Mouse (Mus musculus) kidney, postnatal 0 days (tissue): ENCODE results near the gene Hspb9. TPM values are rescaled to one million over a fixed set of nuclear protein-coding genes. Genes with fewer than 3 reads are reported as not detected.
A peak's percentile ranks its signal among the peaks of the same experiment; 100 is the strongest.

Experiments used
- ATAC-seq: fragments of 200-750 bp; cut with Nextera tagmentation; replicated peaks from 2 replicates; pipeline ENCODE4 v1.8.0; 2017; ENCODE audit warnings: low read depth, moderate number of reproducible peaks, moderate TSS enrichment, moderate library complexity; ENCODE audit not compliant: low FRiP score
- DNase-seq: peaks from one replicate; pipeline ENCODE4 v3.0.0-alpha.2; 2016; ENCODE audit warnings: low spot score
- H3K27ac ChIP-seq: fragments of 300-500 bp; sonication (generic); 2 replicates; pipeline ENCODE4 v1.5.1; 2014; ENCODE audit warnings: mild to moderate bottlenecking
- H3K27me3 ChIP-seq: fragments of 300-500 bp; sonication (generic); 2 replicates; pipeline ENCODE4 v1.6.1; 2014; ENCODE audit warnings: low read length, mixed read lengths; ENCODE audit not compliant: insufficient read depth
- H3K36me3 ChIP-seq: fragments of 300-500 bp; sonication (generic); 2 replicates; pipeline ENCODE4 v1.6.1; 2014; ENCODE audit warnings: low read length, mixed read lengths; ENCODE audit not compliant: insufficient read depth
- H3K4me1 ChIP-seq: fragments of 300-500 bp; sonication (generic); replicated peaks from 2 replicates; pipeline ENCODE4 v1.6.1; 2014; ENCODE audit warnings: antibody characterized with exemption, low read length, mixed read lengths; ENCODE audit not compliant: insufficient read depth
- H3K4me2 ChIP-seq: fragments of 300-500 bp; sonication (generic); 2 replicates; pipeline ENCODE4 v1.6.1; 2014; ENCODE audit warnings: mild to moderate bottlenecking, low read length, moderate library complexity, mixed read lengths
- H3K4me3 ChIP-seq: fragments of 300-500 bp; sonication (generic); replicated peaks from 2 replicates; pipeline ENCODE4 v1.5.1; 2014; ENCODE audit warnings: low read depth, low read length
- H3K9ac ChIP-seq: fragments of 300-500 bp; sonication (generic); 2 replicates; pipeline ENCODE4 v1.6.1; 2014; ENCODE audit warnings: low read depth, low read length
- H3K9me3 ChIP-seq: fragments of 300-500 bp; sonication (generic); replicated peaks from 2 replicates; pipeline ENCODE4 v1.6.1; 2016; ENCODE audit warnings: low read length, inconsistent platforms, mixed read lengths
- CTCF ChIP-seq: IDR thresholded peaks from 2 replicates; pipeline ENCODE4 v1.5.1; 2016; ENCODE audit warnings: antibody characterized with exemption, low read depth, mild to moderate bottlenecking, moderate library complexity
- WGBS: fragments of 180-500 bp; shearing (Covaris S2); extraction: QIAGEN DNeasy Blood & Tissue Kit; methylation state at CpG from one replicate; pipeline ENCODE4 v1.1.7; 2014; 5-methylcytosine and 5-hydroxymethylcytosine counted together
- polyA plus RNA-seq: library from polyadenylated mRNA; unstranded; fragments of >200 nt; fragmentation: Nextera tagmentation; extraction: Ambion mirVana; gene quantifications from 2 replicates; pipeline ENCODE4 v1.2.1, GENCODE M21; 2015

Gene Hspb9
- polyA plus RNA-seq, 1 experiment from 2014 or later = 0.37 TPM

DNA sequence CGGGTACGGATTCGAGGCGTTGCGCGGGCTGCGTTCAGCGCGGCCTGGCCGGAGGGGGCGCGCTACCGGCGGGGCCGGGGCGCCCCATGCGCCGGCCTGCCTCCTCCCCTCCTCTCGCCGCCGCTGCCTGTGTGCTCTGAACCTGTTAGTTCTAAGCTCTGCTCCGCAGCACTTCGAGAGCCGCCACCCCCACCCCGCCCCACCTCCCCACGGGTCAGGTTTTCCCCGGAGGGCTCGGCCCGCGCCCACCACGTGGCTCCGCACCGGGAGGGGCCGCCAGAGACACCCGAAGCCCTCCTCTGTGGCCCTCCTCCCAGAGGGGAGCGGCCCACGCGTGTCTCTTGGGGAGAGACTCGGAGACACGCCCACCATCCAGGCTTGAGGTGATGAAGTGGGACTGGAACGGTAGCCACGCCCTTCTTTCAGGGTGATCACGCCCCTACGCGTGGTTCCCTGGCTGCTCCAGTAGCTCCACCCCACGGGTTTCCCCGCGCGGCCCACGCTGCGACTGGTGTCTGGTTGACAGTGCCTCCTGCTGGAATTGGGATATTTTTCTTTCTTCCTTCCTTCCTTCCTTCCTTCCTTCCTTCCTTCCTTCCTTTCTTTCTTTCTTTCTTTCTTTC is 46.1 kb downstream of the Hspb9 start, which contains the start of gene Kcnh4:
Gene Kcnh4 (minus strand): TSS at position 332 of the 623 bp plus-strand sequence.
- peak; percentile 37 for DNase-seq
- 2% methylated on average over 40 of the region's 51 CpGs for WGBS
- ATAC-seq = no peak; the same call in 1 of the 2 replicates
- Histone ChIP-seq H3K9me3 (no peaks in the 10 kb centered on the region), H3K4me2 (peak within 1 kb of the TSS; percentile 48), H3K27ac (no peak within 1 kb of the TSS), H3K4me1 (peaks cover 7% of the 10 kb centered on the region; the same call in 1 of the 2 replicates), H3K9ac (no peak within 1 kb of the TSS), H3K36me3 (no peaks in the 10 kb centered on the region), H3K4me3 (peak within 1 kb of the TSS; percentile 15), H3K27me3 (peaks cover 8% of the 10 kb centered on the region)
- peak; percentile 18; the same call in 1 of the 2 replicates for TF ChIP-seq CTCF

- H3K4me1 ChIP-seq = peaks cover 7% of the 10 kb centered on the region; the same call in 1 of the 2 replicates
- DNase-seq (peak; percentile 92), ATAC-seq (peak; percentile 74; the same call in 1 of the 2 replicates)
- no peak overlapping the region for H3K27ac ChIP-seq
- H3K4me2 ChIP-seq = peak overlapping the region; percentile 61
- no peak overlapping the region for H3K9ac ChIP-seq
- 0 out of 2 replicates have a peak, but pooled peaks cover 1% of the 10 kb centered on the region for H3K36me3 ChIP-seq
- WGBS = under 1% methylated on average over 27 of the region's 27 CpGs
- peak; percentile 80 for TF ChIP-seq CTCF
- peaks cover 8% of the 10 kb centered on the region for H3K27me3 ChIP-seq
- H3K4me3 ChIP-seq = peak overlapping the region; percentile 33
- H3K9me3 ChIP-seq = no peaks in the 10 kb centered on the region
These were observed 47.9 kb downstream of the Hspb9 start for GRCm38 (mm10) chr11:100761547-100762045.

DNA sequence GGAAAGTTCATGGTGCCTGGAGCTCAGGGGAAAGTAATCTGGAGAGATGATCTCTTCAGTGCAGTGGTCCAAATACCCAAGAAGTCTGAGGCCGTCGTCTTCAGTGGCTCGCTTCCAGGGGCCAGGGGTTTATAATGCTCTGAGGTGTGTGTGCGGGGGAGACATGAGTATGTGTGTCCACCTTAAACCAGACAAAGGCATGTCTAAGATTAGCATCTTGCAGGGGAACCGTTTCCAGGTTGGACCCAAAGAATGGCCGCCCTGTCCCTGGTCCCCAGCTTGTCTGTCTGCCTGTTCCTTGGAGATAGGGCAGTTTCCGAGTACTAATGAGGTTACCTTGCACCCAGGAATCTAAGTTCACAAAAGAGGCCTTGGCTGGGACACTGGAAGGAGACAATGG is 49.2 kb downstream of the Hspb9 start, which contains the start of gene Hcrt:
Gene Hcrt (minus strand): TSS at position 101 of the 400 bp plus-strand sequence.
- peak within 1 kb of the TSS; percentile 33 for H3K4me3 ChIP-seq
- H3K4me1 ChIP-seq = peaks cover 7% of the 10 kb centered on the region; the same call in 1 of the 2 replicates
- ATAC-seq (no peak), DNase-seq (no peak)
- WGBS = 74% methylated on average over 7 of the region's 7 CpGs
- TF ChIP-seq CTCF = no peak
- 0 out of 2 replicates have a peak, but pooled peaks cover 4% of the 10 kb centered on the region for H3K36me3 ChIP-seq
- H3K9me3 ChIP-seq = no peaks in the 10 kb centered on the region
- peak within 1 kb of the TSS; percentile 61 for H3K4me2 ChIP-seq
- H3K27me3 ChIP-seq = peaks cover 8% of the 10 kb centered on the region
- H3K9ac ChIP-seq = no peak within 1 kb of the TSS
- no peak within 1 kb of the TSS for H3K27ac ChIP-seq

Other genes with a start within 250 kb of the Hspb9 start
- 5.4 and 6.0 TPM in 2 replicates for gene Klhl11, start 241.1 kb upstream of the Hspb9 start, polyA plus RNA-seq
- 86.4 and 98.4 TPM in 2 replicates for gene Acly, start 185.8 kb upstream of the Hspb9 start, polyA plus RNA-seq
- 0.72 and 0.96 TPM in 2 replicates for gene Ttc25, start 168.2 kb upstream of the Hspb9 start, polyA plus RNA-seq
- 23.7 and 24.2 TPM in 2 replicates for gene Cnp, start 138.9 kb upstream of the Hspb9 start, polyA plus RNA-seq
- 52.6 and 54.0 TPM in 2 replicates for gene Nkiras2, start 94.6 kb upstream of the Hspb9 start, polyA plus RNA-seq
- gene Dnajc7, start 93.7 kb upstream of the Hspb9 start, polyA plus RNA-seq = 142 and 151 TPM in 2 replicates
- 1.6 and 2.5 TPM in 2 replicates for gene Zfp385c, start 21.4 kb upstream of the Hspb9 start, polyA plus RNA-seq
- gene Dhx58, start 9.6 kb upstream of the Hspb9 start, polyA plus RNA-seq = 3.3 and 3.7 TPM in 2 replicates
- 39.0 and 40.2 TPM in 2 replicates for gene Kat2a, start 1.4 kb upstream of the Hspb9 start, polyA plus RNA-seq
- gene Rab5c, start 24.4 kb downstream of the Hspb9 start, polyA plus RNA-seq = 34.7 and 39.0 TPM in 2 replicates
- gene Kcnh4, start 46.1 kb downstream of the Hspb9 start, polyA plus RNA-seq = not detected in 2 replicates
- not detected in 2 replicates for gene Hcrt, start 49.1 kb downstream of the Hspb9 start, polyA plus RNA-seq
- gene Ghdc, start 57.1 kb downstream of the Hspb9 start, polyA plus RNA-seq = 4.8 and 5.9 TPM in 2 replicates
- gene Stat5b, start 136.9 kb downstream of the Hspb9 start, polyA plus RNA-seq = 14.4 and 14.6 TPM in 2 replicates
- 4.0 and 4.4 TPM in 2 replicates for gene Stat5a, start 145.5 kb downstream of the Hspb9 start, polyA plus RNA-seq
- gene Stat3, start 225.7 kb downstream of the Hspb9 start, polyA plus RNA-seq = 48.0 and 51.8 TPM in 2 replicates